Mouse (Mus musculus): Measurements from ENCODE around the gene Syne1.

Gene Syne1

DNA sequence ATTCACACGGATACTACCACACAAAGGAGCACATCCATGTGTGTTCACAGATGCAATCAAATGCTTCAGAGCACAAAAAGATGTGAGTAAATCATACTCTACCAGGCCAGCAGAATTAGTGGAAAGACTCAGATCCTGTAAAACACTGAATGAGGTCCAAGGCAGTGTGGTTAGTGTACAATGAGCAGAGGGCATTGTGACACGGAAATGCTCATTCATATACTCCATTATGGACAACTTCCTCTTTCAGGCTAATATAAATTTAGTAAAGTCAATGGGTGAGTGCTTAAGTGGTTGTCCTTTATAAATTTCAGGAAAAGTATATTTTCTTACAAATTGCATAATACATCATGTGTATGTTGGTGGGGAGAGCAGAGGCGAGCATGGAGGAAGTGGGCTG, 484.2 kb downstream of the Syne1 start:
- no peak for DNase-seq (ENCODE audit: low read depth)

DNA sequence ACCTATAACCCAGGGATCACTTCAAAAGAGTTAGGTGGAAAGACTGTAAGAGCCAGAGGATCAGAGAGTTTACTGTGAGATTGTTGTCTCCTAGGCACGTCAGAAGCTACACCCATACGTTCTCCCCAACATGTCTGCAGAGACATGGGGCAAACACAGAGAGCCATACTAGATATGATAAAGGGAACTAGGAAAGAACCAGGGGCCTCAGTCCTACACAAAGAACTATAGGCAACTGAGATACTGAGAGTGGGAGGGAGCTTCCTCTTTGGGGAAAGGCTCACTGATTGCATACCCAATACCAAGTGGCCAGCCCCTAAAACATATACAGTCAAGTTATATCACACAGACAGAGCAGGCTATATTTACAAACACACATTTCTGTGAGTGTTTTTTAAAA, 491.3 kb downstream of the Syne1 start:
- DNase-seq (ENCODE audit: low read depth): no peak

DNA sequence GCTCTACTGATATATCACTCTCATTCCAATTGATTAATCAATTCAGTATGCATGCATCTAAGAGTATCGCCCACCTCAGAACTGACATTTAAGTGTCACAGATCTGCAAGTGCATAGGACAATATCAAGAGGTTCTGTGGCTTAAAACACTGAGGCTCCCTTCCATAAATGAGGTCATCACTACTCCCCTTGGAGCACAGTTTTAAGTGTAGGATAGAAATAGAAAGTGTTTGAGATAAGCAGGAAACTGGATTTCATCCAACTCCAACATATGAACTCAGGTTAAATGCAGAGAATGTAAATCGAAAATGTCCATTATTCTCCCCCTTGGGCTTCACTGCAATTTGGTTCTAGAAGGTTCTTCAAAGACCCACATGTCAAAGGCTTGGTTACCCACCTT, 492.4 kb downstream of the Syne1 start:
- DNase-seq (ENCODE audit: low read depth): no peak

- DNase-seq (ENCODE audit: low read depth): no peak
These were observed 493.6 kb downstream of the Syne1 start for GRCm38 (mm10) chr10:5057661-5058060.

DNA sequence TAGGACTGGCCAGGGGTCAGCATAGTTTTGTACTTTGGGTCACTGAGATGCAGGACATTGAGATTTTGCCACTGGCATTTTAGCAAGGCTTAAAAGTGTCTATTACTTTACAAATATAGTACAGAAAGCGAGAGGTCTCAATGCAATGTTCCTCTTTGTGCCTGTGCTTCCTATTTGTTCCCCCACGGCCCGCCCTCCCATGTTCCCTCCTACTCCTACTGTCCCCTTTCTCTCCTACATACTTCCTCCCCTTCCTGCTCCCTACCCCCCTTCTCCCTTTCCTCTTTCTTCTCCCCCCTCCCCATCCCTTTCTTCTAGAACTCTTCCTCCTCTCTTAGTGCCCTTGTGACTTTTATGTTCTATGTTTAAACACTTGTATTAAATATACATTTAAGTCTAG, 494.3 kb downstream of the Syne1 start:
- no peak for DNase-seq (ENCODE audit: low read depth)

DNA sequence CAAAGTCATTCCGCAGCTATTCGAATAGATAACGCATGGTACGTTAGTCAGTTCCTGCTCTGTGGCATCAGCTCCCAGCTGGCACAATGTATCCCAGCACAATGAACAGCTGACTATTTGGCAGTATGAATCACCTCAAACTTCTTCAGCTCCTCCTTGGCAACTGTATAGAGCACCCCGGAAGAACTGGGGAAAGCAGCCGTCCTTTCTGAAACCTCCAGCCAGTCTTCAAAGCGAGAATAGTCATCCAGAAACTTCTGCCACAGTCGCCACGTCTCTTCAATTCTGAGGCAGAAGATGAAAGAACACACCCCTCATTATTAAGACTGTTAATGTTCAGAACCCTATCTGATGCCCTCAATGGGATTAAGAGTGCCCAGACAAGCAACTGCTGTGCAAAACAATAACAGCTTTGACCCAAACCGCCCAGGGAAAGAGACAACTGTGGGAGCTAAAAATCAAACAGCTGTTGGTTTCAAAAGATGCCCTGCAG, 495.0 kb downstream of the Syne1 start:
- DNase-seq (ENCODE audit: low read depth): no peak

DNA sequence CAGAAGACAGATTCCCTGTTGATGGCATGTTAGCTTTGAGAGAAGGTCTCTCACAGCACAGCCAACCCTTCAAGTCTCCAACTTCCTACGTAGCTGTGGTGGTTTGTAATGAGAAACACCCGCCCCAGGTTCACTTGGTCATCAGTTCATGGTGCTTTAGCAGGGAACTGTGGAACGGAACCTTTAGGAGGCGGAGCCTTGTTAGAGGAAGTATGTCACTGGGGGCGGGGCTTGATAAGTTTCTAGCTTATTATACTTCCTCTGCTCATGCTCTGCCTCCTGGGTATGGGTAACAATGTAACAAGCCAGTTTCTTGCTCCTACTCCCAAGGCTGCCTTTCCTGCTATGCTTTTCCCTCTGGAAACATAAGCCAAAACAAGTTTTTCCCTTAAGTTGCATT, 505.6 kb downstream of the Syne1 start:
- DNase-seq (ENCODE audit: low read depth): no peak

GRCm38 (mm10) chr10:5045213-5045612, 506.1 kb downstream of the Syne1 start:
- no peak for DNase-seq (ENCODE audit: low read depth)

DNA sequence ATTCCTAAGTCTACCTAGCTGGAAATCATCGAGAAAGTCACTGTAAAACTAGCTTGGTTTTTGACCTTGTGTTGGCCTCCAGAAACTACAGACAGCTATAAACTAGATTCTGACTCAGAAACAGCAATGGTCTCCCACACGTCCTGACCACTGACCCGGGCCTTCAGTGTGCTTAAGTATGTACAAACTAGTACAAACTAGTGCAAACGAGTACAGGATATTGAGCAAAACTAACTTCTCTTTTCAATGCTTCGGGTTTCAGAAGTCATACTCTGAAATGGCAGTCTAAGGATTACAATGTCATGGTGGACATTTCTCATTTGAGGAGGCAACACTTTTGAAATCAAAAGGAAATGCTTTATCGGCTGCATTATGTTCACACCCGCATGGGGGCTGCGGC, 506.8 kb downstream of the Syne1 start:
- DNase-seq (ENCODE audit: low read depth): no peak

DNA sequence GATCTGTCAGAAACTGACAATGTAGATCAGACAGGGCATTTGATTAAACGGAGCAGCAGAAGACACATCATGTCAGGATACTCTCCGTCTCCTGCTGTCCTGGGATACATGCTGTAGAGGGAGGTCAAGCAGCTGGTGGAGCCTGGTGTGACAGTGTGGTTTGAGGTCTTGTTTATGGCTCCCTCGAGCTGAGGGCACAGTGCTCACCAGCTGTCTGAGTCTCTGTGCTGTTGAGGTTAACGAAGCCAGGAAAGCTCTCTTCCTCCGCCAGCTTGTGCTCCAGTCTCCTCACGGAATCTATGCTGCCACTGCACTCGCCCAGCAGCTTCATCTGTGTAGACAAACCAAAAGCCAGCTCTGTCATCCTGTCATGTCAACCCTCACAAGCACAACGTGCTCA, 510.0 kb downstream of the Syne1 start:
- no peak for DNase-seq (ENCODE audit: low read depth)

DNA sequence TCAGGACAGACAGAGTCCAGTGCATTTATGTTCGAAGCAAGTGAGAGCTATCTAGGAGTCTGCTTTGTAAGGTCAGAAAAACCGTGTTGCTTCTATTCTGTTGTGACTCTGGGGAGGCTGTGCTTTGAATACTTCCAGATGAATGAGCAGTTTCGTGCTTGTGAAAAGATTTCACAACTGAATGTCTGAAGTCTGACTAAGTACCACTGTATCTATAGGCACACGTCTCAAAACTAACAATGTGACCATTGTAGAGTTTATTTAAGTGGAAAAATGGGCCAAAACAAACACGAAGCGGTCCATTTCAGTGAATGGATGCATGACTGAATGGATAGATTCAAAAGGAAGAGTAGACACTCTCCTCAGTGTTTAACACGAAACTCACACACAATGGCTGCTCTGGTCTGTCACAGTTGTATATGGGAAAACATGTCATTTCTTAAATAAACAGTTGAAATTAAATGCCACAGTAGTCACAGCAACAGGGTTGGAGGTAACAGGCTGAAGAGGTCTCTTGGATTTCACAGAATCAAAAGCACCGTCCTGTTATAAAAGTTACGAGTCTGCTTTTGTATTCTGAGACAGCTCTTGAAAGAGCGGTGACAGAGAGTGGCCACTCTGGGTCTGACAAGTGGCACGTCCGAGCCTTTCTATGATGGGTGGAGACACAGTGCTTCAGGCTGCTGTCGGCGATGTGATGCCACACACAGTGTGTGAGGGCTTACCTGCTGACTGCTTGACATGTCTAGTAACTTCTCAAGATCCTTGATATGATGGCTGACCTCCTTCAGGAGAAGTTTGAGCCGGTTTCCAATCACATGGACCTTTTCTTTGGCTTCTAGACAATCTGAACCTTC, 518.9 kb downstream of the Syne1 start:
- no peak for DNase-seq (ENCODE audit: low read depth)

- no peak for DNase-seq (ENCODE audit: low read depth)
These were observed 521.4 kb downstream of the Syne1 start for GRCm38 (mm10) chr10:5029883-5030282.

- DNase-seq (ENCODE audit: low read depth): no peak
These were observed 522.1 kb downstream of the Syne1 start for GRCm38 (mm10) chr10:5029161-5029560.

DNA sequence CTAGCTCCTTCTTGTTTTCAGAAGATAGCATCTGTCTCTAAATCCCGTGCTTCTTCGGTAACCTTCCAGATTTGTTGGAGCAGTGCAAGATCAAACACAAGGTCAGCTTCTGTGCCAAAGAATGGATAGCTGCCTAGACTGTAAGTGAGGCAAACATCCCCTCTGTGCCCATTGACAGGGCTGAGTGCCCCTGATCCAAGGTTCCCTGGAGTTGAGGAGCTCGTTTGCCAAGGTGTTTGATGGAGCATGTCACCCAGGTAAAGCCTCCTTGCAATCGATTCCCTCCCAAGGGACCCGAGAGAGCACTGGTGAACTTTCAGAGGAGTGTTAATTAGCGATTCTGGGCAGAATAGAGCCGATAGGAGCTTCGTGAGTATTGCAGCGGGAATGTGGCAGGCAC, 523.0 kb downstream of the Syne1 start:
- DNase-seq (ENCODE audit: low read depth): no peak

- no peak for DNase-seq (ENCODE audit: low read depth)
These were observed 524.1 kb downstream of the Syne1 start for GRCm38 (mm10) chr10:5027208-5027607.

DNA sequence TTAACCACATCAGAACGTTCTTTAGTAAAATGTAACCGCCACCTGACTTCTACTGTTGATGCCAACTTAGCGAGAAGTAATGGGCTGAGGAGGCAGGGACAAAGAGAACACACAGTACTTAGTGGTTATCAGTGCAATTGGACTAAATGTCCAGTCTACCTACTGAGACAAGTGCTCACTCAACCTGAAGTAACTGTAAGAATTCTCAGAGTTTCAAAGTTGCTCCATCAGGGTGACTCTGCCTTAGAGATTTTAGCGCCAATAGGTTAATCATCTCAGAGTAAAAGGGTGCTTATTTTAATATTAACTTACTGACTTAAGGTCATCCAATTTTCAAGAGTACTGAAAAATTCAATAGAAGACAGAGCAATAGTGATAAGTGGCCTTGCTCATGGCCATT, 525.4 kb downstream of the Syne1 start:
- DNase-seq (ENCODE audit: low read depth): no peak

DNA sequence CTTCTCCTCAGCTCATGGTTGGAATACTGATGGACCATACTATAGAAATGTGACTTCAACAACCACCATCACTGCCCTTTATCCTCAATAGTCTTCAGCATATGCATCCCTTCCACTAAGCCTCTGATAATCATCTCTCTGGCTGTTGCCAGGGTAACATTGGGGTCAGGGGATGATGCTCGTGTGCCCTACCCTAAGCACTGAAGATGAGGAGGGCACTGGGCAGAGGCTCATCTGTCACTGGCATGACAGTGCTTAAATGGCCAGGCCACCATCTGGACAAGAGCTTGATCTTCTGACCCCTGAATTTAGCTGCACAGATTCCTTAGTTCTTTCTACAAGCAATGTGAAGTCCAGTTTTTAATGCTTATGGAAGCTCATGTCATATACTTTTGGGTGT, 534.1 kb downstream of the Syne1 start:
- no peak for DNase-seq (ENCODE audit: low read depth)

- DNase-seq (ENCODE audit: low read depth): no peak
These were observed 536.3 kb downstream of the Syne1 start for GRCm38 (mm10) chr10:5014976-5015375.

- no peak for DNase-seq (ENCODE audit: low read depth)
These were observed 539.3 kb downstream of the Syne1 start for GRCm38 (mm10) chr10:5012004-5012403.

DNA sequence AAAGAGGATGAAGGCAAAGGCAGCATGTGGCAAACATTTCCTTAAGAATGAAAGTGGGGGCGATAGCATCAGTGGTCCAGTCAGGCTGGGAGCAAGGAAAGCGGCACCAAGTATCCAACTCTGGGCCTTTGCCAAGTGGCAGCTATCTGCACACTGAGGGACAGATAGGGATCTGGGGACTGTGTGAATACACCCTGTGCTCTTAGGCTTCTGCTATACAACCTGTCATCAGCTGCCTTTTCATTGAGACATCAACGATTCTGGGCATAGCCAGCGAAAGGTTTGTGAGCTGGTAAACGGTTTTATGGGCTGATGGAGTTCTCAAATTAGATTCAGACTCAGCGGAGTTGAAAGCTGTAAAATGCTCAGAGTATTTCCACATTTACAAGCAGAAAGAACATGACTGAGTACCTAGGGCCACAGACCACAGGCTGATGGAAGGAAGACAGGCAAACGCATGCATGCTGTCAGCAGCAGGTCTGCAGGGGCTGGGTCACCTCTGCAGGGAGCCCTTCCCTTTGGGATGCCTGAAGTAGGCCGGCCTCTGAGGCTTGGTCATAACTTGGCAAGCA, 542.4 kb downstream of the Syne1 start:
- no peak for DNase-seq (ENCODE audit: low read depth)

DNA sequence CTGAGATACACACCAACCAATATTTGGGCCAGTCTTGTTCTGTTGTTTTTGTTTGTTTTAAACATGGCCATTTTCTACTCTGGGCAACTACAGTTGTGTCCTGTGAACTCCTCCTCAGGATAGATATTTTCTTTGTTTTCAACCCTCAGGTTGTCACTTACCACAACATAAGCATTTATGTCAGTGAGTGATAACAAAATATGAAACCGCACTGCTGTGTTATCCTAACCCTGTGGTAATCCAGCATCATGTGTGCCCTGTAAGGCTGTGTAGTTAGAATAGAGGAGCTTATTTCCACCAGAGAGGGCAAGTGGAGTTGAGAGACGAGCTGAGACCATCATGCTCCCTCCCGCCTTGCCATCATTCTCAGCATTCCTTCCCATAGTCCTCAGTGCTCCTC, 554.7 kb downstream of the Syne1 start:
- no peak for DNase-seq (ENCODE audit: low read depth)

DNA sequence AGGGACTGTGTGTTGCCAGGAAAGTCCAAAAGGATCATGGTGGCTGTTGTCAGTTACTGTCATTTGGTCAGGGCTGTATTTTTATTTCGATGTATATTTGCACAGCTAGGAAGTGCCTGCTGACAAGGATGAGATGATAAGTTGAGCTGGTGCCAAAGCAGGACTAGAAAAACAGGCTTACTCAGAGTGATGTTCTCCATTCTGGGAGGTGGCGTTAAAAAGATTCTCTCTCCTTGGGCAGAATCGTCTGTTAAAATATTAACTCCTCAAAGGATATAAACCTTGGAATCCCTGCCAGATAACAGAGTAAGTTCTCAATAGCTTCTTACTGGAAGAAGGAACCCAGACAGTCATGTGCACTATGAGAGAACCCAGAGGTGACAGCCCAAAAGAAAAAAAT, 557.5 kb downstream of the Syne1 start:
- DNase-seq (ENCODE audit: low read depth): no peak

DNA sequence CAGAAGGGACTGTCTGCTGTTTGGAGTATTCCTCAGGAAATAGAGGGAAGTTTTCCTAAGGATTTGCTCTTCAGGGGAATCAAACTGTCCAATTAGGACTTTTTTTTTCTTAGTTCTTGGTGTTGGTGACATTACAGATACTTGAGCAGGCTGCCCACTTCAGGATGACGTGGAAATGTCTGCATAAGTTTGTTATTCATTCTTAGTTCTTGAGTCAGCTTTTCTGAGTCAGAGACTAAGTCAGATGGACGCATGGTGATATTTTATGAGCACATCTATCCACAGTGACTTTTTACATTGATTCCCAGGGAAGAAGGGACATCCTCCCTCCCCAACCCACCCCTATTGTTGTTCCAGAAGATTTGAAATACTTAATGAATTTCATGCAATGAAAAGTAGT, 567.4 kb downstream of the Syne1 start:
- DNase-seq (ENCODE audit: low read depth): no peak

DNA sequence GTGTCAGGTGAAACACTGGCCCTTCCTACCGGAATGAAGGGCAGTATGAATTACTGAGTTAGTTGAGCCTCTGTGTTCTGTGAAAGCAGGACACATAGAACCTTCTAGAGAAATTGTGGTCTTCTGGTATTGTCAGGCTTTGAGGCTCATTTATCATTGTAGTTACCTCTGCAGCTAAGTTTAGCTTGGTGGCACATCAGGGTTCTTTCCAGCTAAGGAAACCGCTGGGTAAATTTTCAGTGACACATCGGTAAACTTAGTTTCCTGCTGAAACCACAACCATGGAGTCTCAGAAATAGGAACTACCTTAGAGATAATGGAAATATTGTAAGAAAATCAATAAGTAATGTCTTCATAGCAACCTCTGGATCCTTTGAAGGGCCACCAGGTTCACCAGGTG, 573.9 kb downstream of the Syne1 start:
- no peak for DNase-seq (ENCODE audit: low read depth)
